Mouse (Mus musculus): ENCODE measurements around the gene Csrp3.

Csrp3 gene

DNA sequence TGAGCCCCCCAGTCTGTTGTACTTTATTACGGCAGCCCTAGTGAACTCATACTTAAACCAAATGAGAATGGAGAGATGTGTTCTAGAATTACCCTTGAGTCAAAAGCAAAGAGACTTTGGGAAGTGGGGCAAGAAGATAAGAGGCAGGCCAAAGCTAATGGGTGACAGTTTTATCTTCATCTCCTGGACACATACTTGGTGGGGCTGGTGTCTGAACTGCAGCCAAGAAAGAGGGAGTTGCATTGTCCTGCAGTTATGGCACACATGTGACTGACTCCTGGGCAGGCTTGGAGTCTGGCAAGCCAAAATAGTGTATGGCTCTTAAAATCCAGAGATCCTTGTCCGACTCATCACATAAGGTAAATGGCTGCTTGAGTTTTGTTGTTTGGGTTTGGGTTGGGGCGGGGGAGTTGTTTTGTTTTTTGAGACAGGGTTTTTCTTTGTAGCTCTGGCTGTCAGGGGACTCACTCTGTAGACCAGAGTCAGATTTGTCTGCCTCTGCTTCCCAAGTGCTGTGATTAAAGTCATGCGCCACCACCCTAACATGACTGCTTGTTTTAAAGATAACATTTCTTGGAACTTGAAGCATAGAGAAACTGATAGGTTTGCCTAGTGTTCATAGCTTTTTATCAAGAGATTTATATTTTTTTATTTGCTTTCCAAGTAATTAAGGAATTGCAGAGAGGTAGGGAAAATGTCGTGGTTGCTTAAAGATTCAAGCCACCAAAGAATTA, 18.5 kb downstream of the Csrp3 start:
- no peak for DNase-seq (ENCODE audit: low read depth, low spot score)

DNA sequence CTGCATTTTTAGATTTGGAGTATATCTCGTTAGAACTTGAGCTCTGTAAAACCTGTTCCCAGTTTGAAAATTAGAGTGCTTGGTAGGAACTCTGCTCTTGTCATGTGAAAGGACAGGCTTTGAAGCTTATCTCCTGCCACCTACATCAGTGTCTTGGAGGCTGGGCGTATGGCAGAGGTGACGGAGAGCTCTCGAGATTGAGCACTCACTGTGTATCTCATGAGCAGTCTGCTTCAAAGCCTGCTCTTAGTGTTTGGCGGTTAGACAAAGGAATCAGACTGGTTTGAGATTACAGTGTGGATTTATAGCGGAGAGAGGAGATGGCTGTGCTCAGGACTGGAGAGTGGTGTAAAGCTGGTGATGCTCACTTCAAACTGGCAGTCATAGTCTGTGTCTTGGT, 22.7 kb downstream of the Csrp3 start:
- no peak for DNase-seq (ENCODE audit: low read depth, low spot score)

DNA sequence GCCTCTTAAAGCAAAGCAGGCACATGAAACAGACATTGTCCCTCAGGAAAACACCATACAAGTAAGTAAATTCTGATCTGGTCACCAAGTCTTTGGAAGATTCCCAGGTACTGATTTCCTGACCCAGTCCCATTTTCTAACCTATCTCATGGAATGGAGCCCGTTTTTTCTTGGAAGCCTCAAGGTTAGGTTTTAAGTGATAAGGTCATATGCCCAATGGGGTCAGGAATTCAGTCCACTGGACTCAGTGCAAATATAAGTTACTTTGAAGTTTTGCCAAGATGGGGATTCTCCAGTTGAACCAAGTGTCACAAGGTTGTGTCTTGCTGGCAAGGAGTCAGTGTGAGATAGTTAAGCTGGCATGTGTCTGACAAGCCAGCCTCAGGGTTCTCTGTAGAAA, 23.2 kb downstream of the Csrp3 start:
- DNase-seq (ENCODE audit: low read depth, low spot score), result no peak

DNA sequence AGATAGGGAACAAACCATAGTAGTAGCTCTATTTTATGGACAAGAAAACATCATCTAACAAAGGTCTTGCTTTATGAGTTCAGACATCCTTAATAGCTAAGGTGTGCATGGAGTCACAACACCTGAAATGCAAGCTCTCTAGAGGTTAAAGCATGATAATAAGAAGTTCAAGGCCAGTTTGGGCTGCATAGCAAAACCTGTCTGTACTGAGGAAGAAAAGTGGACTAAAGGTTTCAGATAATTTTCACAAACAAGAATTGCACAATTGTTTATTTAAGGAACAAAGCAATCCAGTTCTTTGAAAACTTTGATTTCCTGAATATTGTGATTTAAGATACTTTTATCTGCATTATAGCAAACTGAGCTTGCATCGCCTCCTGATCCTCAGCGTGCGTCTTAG, 24.2 kb downstream of the Csrp3 start:
- DNase-seq (ENCODE audit: low read depth, low spot score), result no peak

DNA sequence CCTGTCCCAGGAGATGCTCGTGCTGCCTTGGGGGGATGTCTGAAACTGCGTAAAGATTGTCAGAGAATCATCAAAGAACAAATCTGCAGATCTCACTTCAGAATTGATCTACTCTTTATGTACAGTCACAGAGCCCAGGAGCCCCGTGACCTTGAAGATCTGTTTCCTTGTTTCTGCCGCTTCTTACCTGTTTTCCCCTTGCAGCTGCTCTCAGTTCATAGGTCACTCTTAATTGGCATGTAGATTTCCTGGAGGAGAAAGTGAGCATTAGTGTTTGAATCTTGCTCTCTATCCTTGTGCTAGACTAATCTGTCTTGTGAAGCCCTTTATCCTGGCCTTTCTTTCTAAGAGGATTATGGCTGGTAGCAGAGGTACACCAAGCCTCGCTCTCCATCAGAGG, 26.2 kb downstream of the Csrp3 start:
- no peak for DNase-seq (ENCODE audit: low read depth, low spot score)

DNA sequence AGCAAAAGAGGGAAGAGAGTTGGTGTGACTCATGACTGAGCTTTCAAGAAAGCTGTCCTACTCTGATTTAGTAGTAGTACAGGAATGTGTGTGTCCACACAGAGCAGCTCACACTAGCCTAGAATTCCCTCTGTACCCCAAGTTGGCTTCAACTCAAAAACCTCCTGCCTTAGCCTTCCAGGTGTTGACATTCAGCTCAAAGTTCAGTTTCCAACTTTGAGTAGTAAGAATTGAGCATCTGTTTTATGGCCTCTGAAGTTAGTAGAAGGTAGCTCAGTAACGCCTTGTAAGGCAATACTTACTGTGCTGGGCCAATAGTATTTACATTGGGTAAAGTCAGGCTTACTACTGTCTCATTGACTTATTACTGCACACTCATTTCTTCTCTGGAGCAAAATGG, 34.2 kb downstream of the Csrp3 start:
- no peak for DNase-seq (ENCODE audit: low read depth, low spot score)

DNA sequence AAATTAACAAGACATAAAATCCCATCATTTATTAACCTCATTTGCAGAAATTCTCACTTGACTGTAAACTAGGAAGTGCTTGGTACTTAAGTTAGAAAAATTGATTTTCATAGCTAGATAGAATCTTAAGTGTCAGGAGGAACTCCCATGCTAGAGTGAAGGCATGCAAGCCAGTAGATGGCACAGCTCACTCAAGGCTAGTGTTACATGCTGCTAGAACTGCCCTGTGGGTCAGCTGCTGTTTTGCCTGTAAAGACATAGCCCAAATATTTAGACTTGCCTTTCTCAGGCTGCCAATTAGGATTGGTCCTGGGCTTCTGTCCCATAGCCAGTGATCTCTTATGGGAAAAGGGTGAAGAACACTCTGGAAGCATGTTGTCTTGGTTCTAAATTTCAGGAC, 35.5 kb downstream of the Csrp3 start:
- no peak for DNase-seq (ENCODE audit: low read depth, low spot score)

DNA sequence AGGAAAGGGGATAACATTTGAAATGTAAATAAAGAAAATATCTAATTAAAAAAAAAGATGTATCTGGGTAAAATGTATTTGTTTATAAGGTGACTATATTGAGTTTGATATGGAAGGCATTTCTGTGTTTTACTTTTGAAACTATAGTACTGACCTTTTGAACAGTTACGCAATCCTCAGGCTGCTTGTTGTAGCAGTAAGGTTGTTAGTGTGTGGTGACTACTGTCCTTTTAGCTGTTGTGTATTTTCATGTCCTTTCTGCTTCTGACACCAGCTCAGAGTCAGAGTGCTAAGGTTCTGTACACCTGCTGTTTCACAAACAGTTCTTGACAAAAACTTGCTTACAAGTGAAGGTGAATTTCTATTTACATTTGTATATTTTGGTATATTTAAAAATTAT, 37.2 kb downstream of the Csrp3 start:
- DNase-seq (ENCODE audit: low read depth, low spot score), result no peak

DNA sequence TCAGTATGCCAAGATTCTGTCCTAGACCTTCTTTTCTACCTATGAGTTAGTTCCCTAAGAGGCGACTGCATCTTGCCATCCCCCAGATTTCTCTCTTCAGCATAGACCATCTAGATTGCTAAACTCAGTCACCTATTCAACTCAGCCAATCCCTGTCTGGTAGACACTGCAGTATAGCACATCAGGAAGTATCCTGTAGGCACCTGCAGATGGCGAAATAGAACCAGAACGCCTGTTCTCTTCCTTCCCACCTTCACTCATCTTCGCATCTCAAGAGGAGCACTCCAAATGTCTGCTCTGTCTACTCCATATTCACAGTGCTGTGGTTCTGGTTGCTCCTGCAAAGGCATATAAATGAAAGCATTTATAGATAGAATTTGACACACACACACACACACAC, 41.2 kb downstream of the Csrp3 start:
- DNase-seq (ENCODE audit: low read depth, low spot score), result no peak

DNA sequence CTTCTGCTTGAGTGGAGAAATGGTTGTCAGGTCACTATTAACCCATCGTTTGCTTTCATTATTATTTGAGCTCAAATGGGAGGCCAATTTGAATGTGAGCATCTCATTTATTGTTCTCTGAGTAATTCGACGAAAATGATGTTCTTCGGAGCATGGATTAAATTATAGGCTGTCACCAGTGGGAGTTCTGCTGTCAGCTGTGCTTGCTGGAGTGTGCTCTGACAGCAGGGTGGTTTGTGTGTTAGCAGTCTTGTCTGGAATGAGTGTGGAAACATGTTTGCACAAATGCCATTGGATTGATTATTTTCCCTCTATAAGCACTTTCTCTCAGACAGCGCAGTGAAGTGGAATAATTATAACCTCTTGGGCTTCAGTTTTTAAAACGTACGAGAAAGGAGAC, 44.5 kb downstream of the Csrp3 start:
- DNase-seq (ENCODE audit: low read depth, low spot score), result no peak

DNA sequence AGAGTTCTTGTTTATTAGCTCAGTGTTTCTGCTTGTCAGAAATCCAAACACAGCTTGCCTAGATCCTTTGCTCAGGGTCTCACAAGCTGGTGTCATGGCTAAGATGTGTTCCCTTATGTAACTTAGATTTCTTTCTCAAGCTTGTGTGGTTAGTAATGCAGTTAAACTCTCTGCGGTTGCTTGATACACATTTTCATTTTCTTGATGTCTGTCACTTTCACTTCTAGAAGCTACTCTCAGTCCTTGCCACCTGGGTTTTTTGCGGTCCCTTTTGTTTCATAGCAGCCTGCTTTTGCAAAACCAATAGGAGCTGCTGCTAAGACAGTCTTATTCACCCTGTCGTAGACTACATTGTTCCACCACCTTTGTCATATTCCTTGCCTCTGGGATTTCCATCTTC, 52.7 kb downstream of the Csrp3 start:
- no peak for DNase-seq (ENCODE audit: low read depth, low spot score)

DNA sequence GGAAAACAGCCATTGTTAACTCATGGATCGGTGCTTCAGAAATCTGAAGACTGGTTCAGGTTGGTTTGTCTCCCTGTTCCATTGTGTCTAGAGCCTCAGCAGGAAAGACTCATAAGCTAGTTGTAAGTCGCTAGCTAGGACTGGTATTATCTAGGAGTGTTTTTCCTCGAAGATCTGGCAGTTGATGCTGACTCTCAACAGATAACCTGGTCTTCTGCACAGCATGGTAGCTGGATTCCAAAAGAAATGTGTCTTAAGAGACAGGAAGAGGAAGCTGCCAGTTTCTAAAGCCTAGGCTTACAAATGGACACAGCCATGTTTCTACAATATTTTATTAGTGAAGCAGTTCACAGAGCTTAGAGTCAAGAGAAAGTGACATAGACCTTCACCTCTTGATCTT, 56.4 kb downstream of the Csrp3 start:
- no peak for DNase-seq (ENCODE audit: low read depth, low spot score)

DNA sequence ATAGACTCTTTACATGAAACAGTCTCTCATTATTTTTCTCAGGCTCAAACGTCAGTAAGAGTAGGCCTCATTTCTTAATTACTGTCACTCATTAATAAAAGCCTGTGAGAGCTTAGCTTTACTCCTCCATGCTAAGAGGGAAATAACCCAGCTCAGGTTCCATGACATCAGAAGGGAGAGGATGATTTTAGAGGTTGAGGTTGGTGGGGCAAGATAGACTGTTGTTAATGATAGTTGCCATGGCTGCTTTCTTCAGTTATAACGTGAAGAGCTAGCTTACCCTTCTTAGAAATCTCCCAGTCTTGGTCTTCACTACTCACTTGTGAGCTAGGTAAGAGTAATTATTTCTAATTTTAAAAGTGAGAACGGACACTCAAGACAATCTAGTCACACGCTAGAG, 57.7 kb downstream of the Csrp3 start:
- no peak for DNase-seq (ENCODE audit: low read depth, low spot score)

DNA sequence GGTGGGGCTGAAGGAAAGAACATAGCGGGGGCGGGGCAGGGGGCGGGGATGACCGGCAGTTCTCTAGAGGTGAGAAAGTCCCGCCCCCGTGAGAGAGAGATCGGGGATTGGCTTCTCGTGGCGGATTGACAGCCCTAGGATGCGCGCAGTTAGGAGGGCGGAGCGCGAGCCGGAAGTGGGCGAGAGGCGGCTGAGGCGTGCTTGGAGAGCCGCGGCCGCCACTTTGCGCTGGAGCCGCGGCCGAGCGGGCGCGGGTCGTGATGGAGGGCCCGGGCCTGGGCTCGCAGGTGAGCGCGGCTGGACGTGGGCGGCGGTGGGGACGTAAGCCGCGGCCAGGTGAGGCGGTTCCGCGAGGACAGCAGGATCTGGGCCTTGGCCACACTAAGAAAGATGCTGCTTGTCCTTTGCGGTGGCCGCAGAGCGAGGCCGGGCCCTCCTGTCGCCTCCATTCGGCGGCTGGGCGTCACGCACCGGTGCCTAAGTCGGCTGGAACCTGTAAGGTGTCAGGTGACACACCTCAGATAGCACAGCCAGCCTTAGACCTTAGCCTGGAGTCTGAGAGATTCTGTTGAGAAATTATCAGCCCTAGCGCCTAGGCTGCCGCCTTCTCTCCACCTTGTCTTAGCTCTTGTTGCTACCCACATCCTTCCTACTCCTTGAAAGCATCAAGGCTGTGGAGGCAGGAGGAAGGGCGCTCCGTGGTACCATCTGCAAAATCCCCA, 58.8 kb downstream of the Csrp3 start, which contains the start of gene Zdhhc13:
Gene Zdhhc13 (plus strand): TSS at position 153 of the 722 bp plus-strand sequence.
- peak; percentile 84 for DNase-seq (ENCODE audit: low read depth, low spot score)

DNA sequence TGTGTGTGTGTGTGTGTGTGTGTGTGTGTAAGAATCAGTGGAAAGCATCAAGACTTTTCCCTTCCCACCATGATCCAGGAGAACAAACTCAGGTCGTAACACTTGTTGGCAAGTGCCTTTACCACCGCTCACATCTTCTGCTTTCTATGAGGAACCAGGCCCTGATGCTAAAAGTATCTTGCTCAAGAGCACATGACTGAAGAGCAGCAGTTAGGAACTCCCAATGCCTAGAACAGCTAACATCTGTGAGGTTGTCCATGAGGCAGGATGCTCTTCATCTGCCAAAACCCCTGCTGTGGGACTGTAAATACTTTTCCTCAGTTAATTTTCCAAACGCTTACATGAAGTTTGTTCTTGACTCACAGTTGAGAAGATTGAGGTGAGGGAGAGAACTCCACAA, 59.5 kb downstream of the Csrp3 start:
- no peak for DNase-seq (ENCODE audit: low read depth, low spot score)

DNA sequence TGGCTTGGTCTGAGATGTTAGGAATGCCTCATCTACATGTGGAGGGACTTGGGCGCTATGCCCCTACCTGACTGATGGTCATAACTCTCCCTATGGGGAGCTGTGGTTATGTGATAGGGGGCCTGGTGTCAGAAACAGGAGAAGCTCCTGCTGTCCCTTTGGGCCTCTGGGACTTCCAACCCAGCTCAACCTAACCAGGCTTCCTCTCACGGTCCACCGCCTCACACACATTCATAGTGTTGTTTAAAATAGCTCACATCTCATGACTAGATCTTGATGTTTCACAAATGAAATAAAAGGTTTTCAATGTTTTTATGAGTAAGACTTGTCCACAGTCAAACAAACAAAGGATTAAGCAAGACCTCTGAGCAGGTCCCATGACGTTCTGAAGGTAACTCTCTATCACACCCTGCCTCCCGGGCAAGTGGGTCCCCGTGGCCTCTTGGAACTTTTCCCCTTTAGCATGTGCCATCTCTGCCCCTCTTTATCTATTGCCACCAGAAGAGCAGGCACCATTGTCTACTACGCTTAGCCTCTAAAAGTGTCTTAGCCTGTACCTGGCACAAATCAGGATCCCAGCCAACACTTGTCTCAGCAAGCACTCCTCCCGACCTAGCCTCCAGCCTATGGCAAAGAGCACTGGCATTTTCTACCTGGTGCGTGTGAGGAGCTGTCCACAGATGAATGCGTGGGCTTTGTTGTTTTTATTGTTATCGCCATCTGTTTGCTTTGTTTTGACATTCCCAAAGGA, 62.9 kb downstream of the Csrp3 start:
- no peak for DNase-seq (ENCODE audit: low read depth, low spot score)

DNA sequence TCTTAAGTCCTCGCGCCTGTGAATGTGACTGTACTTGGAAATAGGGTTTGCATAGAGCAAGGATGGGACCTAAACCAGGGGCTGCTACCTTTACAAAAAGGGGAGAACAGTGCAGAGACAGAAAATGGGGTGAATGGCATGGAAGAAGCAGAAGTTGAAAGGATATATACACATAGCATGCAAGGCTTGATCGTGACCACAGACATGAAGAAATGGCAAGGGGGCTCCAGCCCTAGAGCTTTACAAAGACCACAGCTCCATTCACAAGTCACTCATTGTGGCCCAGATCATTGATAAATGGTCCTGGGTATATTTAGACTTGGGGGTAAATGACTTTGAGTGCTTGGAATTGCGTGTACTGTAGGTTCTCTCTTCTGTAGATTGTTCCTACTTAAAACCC, 65.4 kb downstream of the Csrp3 start:
- DNase-seq (ENCODE audit: low read depth, low spot score), result no peak

Data from embryo, embryonic 11.5 days (tissue).